Mouse (Mus musculus) forebrain, embryonic 11.5 days (tissue): Measurements from ENCODE around the gene Nlgn1. TPM values are rescaled to one million over a fixed set of nuclear protein-coding genes. Genes with fewer than 3 reads are reported as not detected.
A peak's percentile ranks its signal among the peaks of the same experiment; 100 is the strongest.

Source experiments
- ATAC-seq: fragments of 200-750 bp; cut with Nextera tagmentation; replicated peaks from 2 replicates; pipeline ENCODE4 v1.8.0; 2017; ENCODE audit warnings: moderate TSS enrichment; ENCODE audit not compliant: low FRiP score
- DNase-seq: peaks from one replicate; pipeline ENCODE4 v3.0.0-alpha.2; 2017; ENCODE audit warnings: low spot score
- H3K27ac ChIP-seq: fragments of 300-500 bp; sonication (generic); 2 replicates; pipeline ENCODE4 v1.5.1; 2014; ENCODE audit warnings: low read depth, low read length
- H3K27me3 ChIP-seq: fragments of 300-500 bp; sonication (generic); 2 replicates; pipeline ENCODE4 v1.6.1; 2014; ENCODE audit warnings: mild to moderate bottlenecking, low read length, mixed read lengths; ENCODE audit not compliant: control insufficient read depth, insufficient read depth
- H3K36me3 ChIP-seq: fragments of 300-500 bp; sonication (generic); 2 replicates; pipeline ENCODE4 v1.6.1; 2014; ENCODE audit warnings: mild to moderate bottlenecking, low read length, moderate library complexity, mixed read lengths; ENCODE audit not compliant: control insufficient read depth, insufficient read depth
- H3K4me1 ChIP-seq: fragments of 300-500 bp; sonication (generic); replicated peaks from 2 replicates; pipeline ENCODE4 v1.6.1; 2014; ENCODE audit warnings: low read length, mixed read lengths; ENCODE audit not compliant: control insufficient read depth, insufficient read depth
- H3K4me2 ChIP-seq: fragments of 300-500 bp; sonication (generic); 2 replicates; pipeline ENCODE4 v1.6.1; 2014; ENCODE audit warnings: low read depth, mild to moderate bottlenecking, low read length, moderate library complexity, mixed read lengths; ENCODE audit not compliant: severe bottlenecking
- H3K4me3 ChIP-seq: fragments of 300-500 bp; sonication (generic); 2 replicates; pipeline ENCODE4 v1.5.1; 2014; ENCODE audit warnings: low read depth, low read length
- H3K9ac ChIP-seq: fragments of 300-500 bp; sonication (generic); 2 replicates; pipeline ENCODE4 v1.6.1; 2014; ENCODE audit warnings: low read length
- H3K9me3 ChIP-seq: fragments of 300-500 bp; sonication (generic); 2 replicates; pipeline ENCODE4 v1.6.1; 2016; ENCODE audit warnings: low read length, mixed read lengths; ENCODE audit not compliant: control insufficient read depth
- WGBS: fragments of 180-500 bp; shearing (Covaris S2); extraction: QIAGEN DNeasy Blood & Tissue Kit; methylation state at CpG from one replicate; pipeline ENCODE4 v1.1.7; 2014; 5-methylcytosine and 5-hydroxymethylcytosine counted together
- polyA plus RNA-seq: library from polyadenylated mRNA; unstranded; fragments of >200 nt; fragmentation: Nextera tagmentation; extraction: Ambion mirVana; gene quantifications from 2 replicates; pipeline ENCODE4 v1.2.1, GENCODE M21; 2014

Gene Nlgn1
- polyA plus RNA-seq, 1 experiment from 2014 or later, result 4.0 TPM

DNA sequence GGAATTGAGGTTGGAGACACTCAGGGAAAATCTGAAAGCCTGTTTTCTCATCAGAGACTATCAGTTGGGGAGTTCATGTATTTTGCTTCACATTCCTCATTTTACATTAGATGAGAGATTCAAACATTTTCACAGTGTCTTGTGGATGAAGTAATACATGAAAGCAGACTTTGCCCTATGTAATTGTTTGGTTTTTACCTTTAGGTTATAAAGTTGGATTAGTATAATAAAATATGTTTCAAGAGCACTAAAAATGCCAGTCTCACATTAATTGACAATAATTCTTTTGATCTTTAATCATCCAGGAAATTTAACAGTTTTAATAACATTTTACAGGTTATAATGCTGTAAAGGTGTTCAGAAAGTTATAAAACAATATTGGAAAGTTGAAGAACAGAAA lies 262.9 kb downstream of the Nlgn1 start:
- Histone ChIP-seq H3K36me3 (no peaks in the 10 kb centered on the region), H3K9ac (no peak overlapping the region), H3K9me3 (no peaks in the 10 kb centered on the region), H3K4me2 (no peak overlapping the region), H3K4me3 (no peak overlapping the region), H3K27ac (no peak overlapping the region), H3K4me1 (no peaks in the 10 kb centered on the region), H3K27me3 (no peaks in the 10 kb centered on the region)
- no peak for DNase-seq
- no peak for ATAC-seq

DNA sequence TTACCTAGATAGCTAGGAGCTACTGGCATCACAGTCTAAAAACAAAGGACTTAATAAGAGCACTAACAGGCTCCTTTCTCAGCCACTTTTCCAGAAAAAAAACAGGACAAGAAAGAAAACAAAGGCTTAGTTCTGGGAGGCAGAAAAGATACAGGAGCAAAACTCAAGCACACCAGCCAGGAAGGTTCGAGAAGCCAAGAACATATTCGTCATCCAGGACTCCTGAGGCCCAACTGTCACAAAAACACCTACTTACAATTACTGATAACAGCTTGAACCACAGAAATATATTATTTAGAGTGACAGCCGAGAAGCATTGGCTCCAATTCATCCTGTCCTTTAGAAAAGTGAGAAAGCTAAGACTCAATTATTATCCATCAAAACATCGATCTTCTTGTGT lies 281.5 kb downstream of the Nlgn1 start:
- Histone ChIP-seq H3K36me3 (no peaks in the 10 kb centered on the region), H3K9ac (no peak overlapping the region), H3K4me2 (no peak overlapping the region), H3K27me3 (no peaks in the 10 kb centered on the region), H3K27ac (no peak overlapping the region), H3K9me3 (no peaks in the 10 kb centered on the region), H3K4me3 (no peak overlapping the region), H3K4me1 (no peaks in the 10 kb centered on the region)
- no peak for ATAC-seq
- WGBS, result 71% methylated on average over 4 of the region's 4 CpGs
- no peak for DNase-seq

DNA sequence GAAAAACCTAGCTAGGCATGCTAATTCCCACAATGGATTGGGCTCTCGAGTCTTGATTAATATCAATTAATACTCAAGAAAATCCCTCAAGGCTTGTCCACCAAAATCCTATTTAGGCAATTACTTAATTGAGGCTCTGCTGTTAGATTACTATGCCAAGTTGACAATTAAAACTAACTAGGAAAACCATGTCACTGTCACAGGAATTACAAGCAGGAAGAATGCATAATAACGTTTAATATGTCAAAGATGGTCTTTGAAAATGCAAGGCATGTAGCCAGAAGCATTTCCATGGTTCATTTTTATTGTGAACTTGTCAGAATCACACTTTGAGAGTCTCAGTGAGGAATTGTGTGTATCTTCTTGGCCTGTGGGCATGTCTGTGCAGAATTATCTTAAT lies 289.3 kb downstream of the Nlgn1 start:
- H3K9me3 ChIP-seq, result no peaks in the 10 kb centered on the region
- no peaks in the 10 kb centered on the region for H3K36me3 ChIP-seq
- ATAC-seq (no peak), DNase-seq (no peak)
- H3K9ac ChIP-seq, result no peak overlapping the region
- 71% methylated on average over 2 of the region's 2 CpGs for WGBS
- no peaks in the 10 kb centered on the region for H3K27me3 ChIP-seq
- H3K4me1 ChIP-seq, result no peaks in the 10 kb centered on the region; the same call in 1 of the 2 replicates
- no peak overlapping the region for H3K27ac ChIP-seq
- H3K4me3 ChIP-seq, result no peak overlapping the region
- no peak overlapping the region for H3K4me2 ChIP-seq

DNA sequence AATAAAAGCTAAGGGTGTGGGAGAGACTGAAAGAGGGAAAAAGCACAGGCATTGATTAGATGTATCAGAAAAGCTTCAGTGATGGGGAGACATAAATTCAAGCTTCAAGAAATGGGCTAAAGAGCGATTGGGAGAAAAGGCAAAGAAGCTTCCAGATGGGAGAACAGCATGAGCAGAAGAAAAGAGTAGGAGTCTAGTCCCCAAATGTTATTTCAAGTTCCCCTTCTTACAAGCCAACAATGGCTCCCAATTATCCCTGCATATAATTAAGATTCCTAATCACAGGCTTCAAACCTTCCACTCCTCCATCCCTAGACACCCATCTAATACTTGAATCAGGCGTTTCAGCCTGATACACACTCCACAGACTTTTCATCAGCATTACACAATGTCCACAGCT lies 292.6 kb downstream of the Nlgn1 start:
- WGBS, result 75% methylated on average over 2 of the region's 2 CpGs
- ATAC-seq, result no peak
- no peaks in the 10 kb centered on the region; the same call in 1 of the 2 replicates for H3K4me1 ChIP-seq
- no peaks in the 10 kb centered on the region for H3K27me3 ChIP-seq
- H3K9ac ChIP-seq, result no peak overlapping the region
- H3K9me3 ChIP-seq, result no peaks in the 10 kb centered on the region
- no peak for DNase-seq
- no peak overlapping the region for H3K27ac ChIP-seq
- H3K4me3 ChIP-seq, result no peak overlapping the region
- H3K36me3 ChIP-seq, result no peaks in the 10 kb centered on the region
- H3K4me2 ChIP-seq, result no peak overlapping the region

DNA sequence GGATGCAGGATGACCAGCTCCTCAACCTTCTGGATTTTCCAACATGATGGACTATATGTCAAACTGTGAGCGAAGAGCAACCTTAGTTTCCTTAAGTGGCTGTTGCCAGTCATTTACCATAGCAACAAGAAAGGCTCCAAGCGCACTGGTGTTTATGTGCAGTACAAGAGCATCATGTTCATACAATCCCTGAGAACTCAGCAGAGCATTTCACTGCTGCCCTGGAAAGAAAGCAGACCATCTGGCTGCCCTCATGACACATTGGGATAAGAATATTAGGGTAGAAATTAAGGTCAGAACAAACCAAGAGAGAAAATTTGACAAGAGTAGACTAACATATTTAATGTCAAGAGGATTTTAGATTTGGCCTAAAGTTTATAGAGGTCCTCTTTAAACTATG lies 306.2 kb downstream of the Nlgn1 start:
- DNase-seq, result no peak
- no peaks in the 10 kb centered on the region for H3K36me3 ChIP-seq
- no peaks in the 10 kb centered on the region for H3K27me3 ChIP-seq
- no peak for ATAC-seq
- H3K4me3 ChIP-seq, result no peak overlapping the region
- H3K4me2 ChIP-seq, result no peak overlapping the region
- H3K27ac ChIP-seq, result no peak overlapping the region
- no peaks in the 10 kb centered on the region for H3K9me3 ChIP-seq
- H3K4me1 ChIP-seq, result no peaks in the 10 kb centered on the region
- 91% methylated on average over 2 of the region's 2 CpGs for WGBS
- no peak overlapping the region for H3K9ac ChIP-seq

DNA sequence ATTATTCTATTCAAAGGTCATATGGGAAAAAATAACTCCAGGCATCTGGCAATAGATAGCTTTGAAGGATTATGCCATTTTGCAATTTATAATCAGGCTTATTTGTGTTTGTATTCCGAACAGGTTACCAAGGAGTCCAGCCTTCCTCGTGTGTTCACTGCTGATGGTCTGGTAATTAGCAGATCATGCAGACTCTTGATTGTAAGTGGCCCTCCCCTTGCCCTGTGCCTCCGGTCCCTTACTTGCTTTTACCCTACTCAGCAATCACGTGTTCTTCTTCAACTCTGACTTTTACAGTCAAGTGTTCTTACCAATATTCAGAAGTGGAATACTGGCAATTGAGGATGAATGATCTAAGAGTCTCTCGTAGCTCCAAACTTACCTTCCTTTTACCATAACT lies 309.0 kb downstream of the Nlgn1 start:
- H3K4me3 ChIP-seq, result no peak overlapping the region
- H3K9me3 ChIP-seq, result no peaks in the 10 kb centered on the region
- no peak overlapping the region for H3K4me2 ChIP-seq
- ATAC-seq (peak; percentile 63), DNase-seq (no peak)
- 58% methylated on average over 5 of the region's 5 CpGs for WGBS
- H3K27ac ChIP-seq, result no peak overlapping the region
- no peaks in the 10 kb centered on the region for H3K4me1 ChIP-seq
- H3K27me3 ChIP-seq, result no peaks in the 10 kb centered on the region
- H3K9ac ChIP-seq, result no peak overlapping the region
- H3K36me3 ChIP-seq, result no peaks in the 10 kb centered on the region

DNA sequence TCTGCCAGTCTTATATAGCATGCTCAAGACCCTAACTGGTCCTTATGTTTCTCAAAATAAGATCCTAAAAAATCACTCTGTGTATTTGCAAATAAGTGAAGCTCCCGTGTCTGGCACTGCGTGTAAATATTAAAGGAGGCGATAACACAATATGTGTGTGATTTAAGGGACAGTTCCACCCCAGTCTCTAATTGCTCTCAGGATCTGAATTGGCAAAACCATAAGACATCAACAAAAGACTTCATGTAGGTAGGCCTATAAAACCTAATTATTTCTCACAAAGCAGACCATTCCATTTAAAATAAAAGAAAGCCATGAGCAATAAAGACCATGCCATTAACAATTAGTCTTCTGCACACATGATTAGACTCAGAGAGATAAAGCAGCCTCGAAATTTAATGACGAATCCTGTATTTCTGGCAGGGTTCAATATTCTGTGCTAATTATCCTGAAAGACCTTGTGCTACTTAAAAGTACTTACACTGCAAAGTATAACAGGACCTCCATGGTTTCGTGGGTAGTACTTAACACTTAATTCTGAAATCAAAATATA lies 310.6 kb downstream of the Nlgn1 start:
- Histone ChIP-seq H3K27me3 (no peaks in the 10 kb centered on the region), H3K36me3 (no peaks in the 10 kb centered on the region), H3K27ac (no peak overlapping the region), H3K9me3 (no peaks in the 10 kb centered on the region), H3K4me2 (no peak overlapping the region), H3K9ac (no peak overlapping the region), H3K4me1 (no peaks in the 10 kb centered on the region), H3K4me3 (no peak overlapping the region)
- 47% methylated on average over 6 of the region's 6 CpGs for WGBS
- DNase-seq (no peak), ATAC-seq (peak; percentile 82)

DNA sequence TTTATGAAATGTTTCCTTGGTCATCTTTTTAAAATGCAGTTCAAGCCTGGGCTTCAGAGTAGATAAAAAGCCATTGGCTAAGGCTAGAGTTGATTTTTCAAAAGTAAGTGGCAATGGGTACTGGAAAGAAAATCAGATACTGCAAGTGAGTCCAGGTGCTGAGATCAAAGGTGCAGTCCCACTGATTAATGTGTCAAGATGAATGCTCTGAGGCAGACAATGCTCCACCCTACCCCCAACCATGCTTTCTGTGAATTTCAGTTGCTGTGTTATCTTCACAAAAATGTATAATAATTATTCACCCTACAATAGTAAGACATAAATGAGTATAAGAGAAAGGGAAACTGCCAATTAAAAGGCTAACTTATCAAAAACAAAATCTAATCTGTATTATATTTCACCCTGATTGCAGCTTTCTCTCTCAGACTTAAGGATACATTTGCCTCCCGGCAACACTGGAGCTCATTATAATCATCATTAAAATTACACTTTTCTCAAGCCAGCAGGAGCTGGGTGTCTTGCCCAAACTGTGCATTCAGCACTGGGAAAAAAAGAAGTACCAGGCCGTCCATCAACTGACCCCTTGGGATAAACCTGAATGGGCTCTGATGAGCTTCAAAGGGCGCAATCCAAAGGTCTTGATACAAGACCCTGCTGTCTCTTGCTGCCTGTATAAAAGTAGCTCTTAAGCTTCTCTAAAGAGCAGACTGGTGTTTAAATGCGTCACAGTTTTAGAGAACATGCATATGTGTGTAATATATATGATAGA lies 320.8 kb downstream of the Nlgn1 start:
- peak; percentile 84 for ATAC-seq
- H3K9ac ChIP-seq, result no peak overlapping the region

More for the DNA sequence above, 320.8 kb downstream of the Nlgn1 start:
- WGBS, result 38% methylated on average over 4 of the region's 4 CpGs
- H3K27me3 ChIP-seq, result no peaks in the 10 kb centered on the region
- no peak overlapping the region for H3K27ac ChIP-seq
- no peaks in the 10 kb centered on the region for H3K36me3 ChIP-seq
- H3K9me3 ChIP-seq, result no peaks in the 10 kb centered on the region
- no peak overlapping the region for H3K4me3 ChIP-seq
- H3K4me1 ChIP-seq, result no peaks in the 10 kb centered on the region
- H3K4me2 ChIP-seq, result no peak overlapping the region
- DNase-seq, result no peak
